Mouse (Mus musculus): ENCODE results near the gene Fam168a. TPM values are rescaled to one million over a fixed set of nuclear protein-coding genes. Genes with fewer than 3 reads are reported as not detected.
"Not testable (repeated sequence)": the region's sequence is repeated elsewhere in the genome, so short reads cannot be mapped to it uniquely, and the experiment has no call there.

Fam168a gene
- polyA plus RNA-seq, 1 experiment from 2014 or later, result 45.5 TPM

- peaks cover 13% of the 10 kb centered on the region for H3K4me1 ChIP-seq
- no peaks in the 10 kb centered on the region for H3K36me3 ChIP-seq
- no peaks in the 10 kb centered on the region for H3K9me3 ChIP-seq (replicated peaks)
- H3K27ac ChIP-seq (replicated peaks), result no peak overlapping the region
- no peak overlapping the region for H3K4me3 ChIP-seq (replicated peaks)
- no peak for ATAC-seq (ENCODE audit: insufficient number of reproducible peaks, low FRiP score, low TSS enrichment, low read depth)
- no peak overlapping the region for H3K4me2 ChIP-seq (replicated peaks)
- no peaks in the 10 kb centered on the region for H3K27me3 ChIP-seq
- H3K9ac ChIP-seq, result no peak overlapping the region
- 83% methylated on average over 5 of the region's 5 CpGs for WGBS
Observed at GRCm38 (mm10) chr7:100718741-100719140, 12.3 kb downstream of the Fam168a start.

- H3K27me3 ChIP-seq, result no peaks in the 10 kb centered on the region
Observed at GRCm38 (mm10) chr7:100722268-100722667, 15.8 kb downstream of the Fam168a start.

GRCm38 (mm10) chr7:100723453-100724294, 17.2 kb downstream of the Fam168a start:
- Histone ChIP-seq H3K9me3 (replicated peaks) (no peaks in the 10 kb centered on the region), H3K4me2 (replicated peaks) (no peak overlapping the region), H3K36me3 (no peaks in the 10 kb centered on the region), H3K27me3 (no peaks in the 10 kb centered on the region), H3K4me1 (peaks cover 13% of the 10 kb centered on the region), H3K9ac (no peak overlapping the region), H3K4me3 (replicated peaks) (no peak overlapping the region), H3K27ac (replicated peaks) (no peak overlapping the region)
- WGBS, result 37% methylated on average over 12 of the region's 12 CpGs
- no peak for ATAC-seq (ENCODE audit: insufficient number of reproducible peaks, low FRiP score, low TSS enrichment, low read depth)

More at GRCm38 (mm10) chr7:100722268-100722667, 15.8 kb downstream of the Fam168a start:
- Histone ChIP-seq H3K27ac (replicated peaks) (no peak overlapping the region), H3K36me3 (no peaks in the 10 kb centered on the region), H3K9ac (no peak overlapping the region), H3K4me3 (replicated peaks) (no peak overlapping the region), H3K9me3 (replicated peaks) (no peaks in the 10 kb centered on the region), H3K4me2 (replicated peaks) (no peak overlapping the region), H3K4me1 (peaks cover 13% of the 10 kb centered on the region)
- ATAC-seq (ENCODE audit: insufficient number of reproducible peaks, low FRiP score, low TSS enrichment, low read depth), result no peak; the same call in 1 of the 2 replicates
- WGBS, result 57% methylated on average over 6 of the region's 6 CpGs

GRCm38 (mm10) chr7:100727538-100728085, 21.2 kb downstream of the Fam168a start:
- Histone ChIP-seq H3K27ac (replicated peaks) (no peak overlapping the region), H3K9ac (no peak overlapping the region), H3K4me1 (peaks cover 6% of the 10 kb centered on the region; the same call in 1 of the 2 replicates), H3K27me3 (no peaks in the 10 kb centered on the region), H3K4me2 (replicated peaks) (no peak overlapping the region), H3K36me3 (no peaks in the 10 kb centered on the region), H3K9me3 (replicated peaks) (no peaks in the 10 kb centered on the region), H3K4me3 (replicated peaks) (no peak overlapping the region)
- no peak for ATAC-seq (ENCODE audit: insufficient number of reproducible peaks, low FRiP score, low TSS enrichment, low read depth)
- 72% methylated on average over 2 of the region's 2 CpGs for WGBS

GRCm38 (mm10) chr7:100729778-100730177, 23.3 kb downstream of the Fam168a start:
- Histone ChIP-seq H3K4me3 (replicated peaks) (no peak overlapping the region), H3K27me3 (no peaks in the 10 kb centered on the region), H3K4me1 (peaks cover 11% of the 10 kb centered on the region; the same call in 1 of the 2 replicates), H3K27ac (replicated peaks) (no peak overlapping the region), H3K4me2 (replicated peaks) (no peak overlapping the region), H3K9me3 (replicated peaks) (no peaks in the 10 kb centered on the region), H3K36me3 (no peaks in the 10 kb centered on the region), H3K9ac (no peak overlapping the region)
- ATAC-seq (ENCODE audit: insufficient number of reproducible peaks, low FRiP score, low TSS enrichment, low read depth), result no peak
- 81% methylated on average over 2 of the region's 2 CpGs for WGBS

GRCm38 (mm10) chr7:100732341-100733050, 26.1 kb downstream of the Fam168a start:
- Histone ChIP-seq H3K9me3 (replicated peaks) (no peaks in the 10 kb centered on the region), H3K4me2 (replicated peaks) (no peak overlapping the region), H3K4me1 (peaks cover 11% of the 10 kb centered on the region; the same call in 1 of the 2 replicates), H3K9ac (no peak overlapping the region), H3K27me3 (no peaks in the 10 kb centered on the region), H3K4me3 (replicated peaks) (no peak overlapping the region), H3K36me3 (no peaks in the 10 kb centered on the region), H3K27ac (replicated peaks) (no peak overlapping the region)
- 69% methylated on average over 6 of the region's 6 CpGs for WGBS
- ATAC-seq (ENCODE audit: insufficient number of reproducible peaks, low FRiP score, low TSS enrichment, low read depth), result no peak

- no peak overlapping the region for H3K4me2 ChIP-seq (replicated peaks)
- ATAC-seq (ENCODE audit: insufficient number of reproducible peaks, low FRiP score, low TSS enrichment, low read depth), result no peak
- 37% methylated on average over 7 of the region's 7 CpGs for WGBS
- H3K27me3 ChIP-seq, result no peaks in the 10 kb centered on the region
- H3K4me1 ChIP-seq, result peaks cover 11% of the 10 kb centered on the region; the same call in 1 of the 2 replicates
- H3K27ac ChIP-seq (replicated peaks), result no peak overlapping the region
- H3K4me3 ChIP-seq (replicated peaks), result no peak overlapping the region
- H3K9ac ChIP-seq, result no peak overlapping the region
- no peaks in the 10 kb centered on the region for H3K9me3 ChIP-seq (replicated peaks)
- H3K36me3 ChIP-seq, result no peaks in the 10 kb centered on the region
Observed at GRCm38 (mm10) chr7:100733051-100733813, 26.8 kb downstream of the Fam168a start.

GRCm38 (mm10) chr7:100734201-100734600, 27.8 kb downstream of the Fam168a start:
- ATAC-seq (ENCODE audit: insufficient number of reproducible peaks, low FRiP score, low TSS enrichment, low read depth), result no peak
- no peak overlapping the region for H3K27ac ChIP-seq (replicated peaks)
- H3K4me1 ChIP-seq, result peaks cover 11% of the 10 kb centered on the region; the same call in 1 of the 2 replicates
- H3K4me3 ChIP-seq (replicated peaks), result no peak overlapping the region
- no peaks in the 10 kb centered on the region for H3K27me3 ChIP-seq
- WGBS, result 36% methylated on average over 6 of the region's 6 CpGs
- H3K4me2 ChIP-seq (replicated peaks), result no peak overlapping the region
- H3K36me3 ChIP-seq, result no peaks in the 10 kb centered on the region
- no peak overlapping the region for H3K9ac ChIP-seq
- H3K9me3 ChIP-seq (replicated peaks), result no peaks in the 10 kb centered on the region

GRCm38 (mm10) chr7:100734905-100735304, 28.5 kb downstream of the Fam168a start:
- H3K4me2 ChIP-seq (replicated peaks); H3K9me3 ChIP-seq (replicated peaks); ATAC-seq (ENCODE audit: insufficient number of reproducible peaks, low FRiP score, low TSS enrichment, low read depth); H3K9ac ChIP-seq; H3K27me3 ChIP-seq; H3K4me3 ChIP-seq (replicated peaks); H3K36me3 ChIP-seq; H3K27ac ChIP-seq (replicated peaks): not testable (repeated sequence)
- peaks cover 11% of the 10 kb centered on the region; the same call in 1 of the 2 replicates for H3K4me1 ChIP-seq
- WGBS, result 86% methylated on average over 2 of the region's 2 CpGs

GRCm38 (mm10) chr7:100736131-100736530, 29.7 kb downstream of the Fam168a start:
- Histone ChIP-seq H3K9me3 (replicated peaks) (no peaks in the 10 kb centered on the region), H3K27ac (replicated peaks) (no peak overlapping the region), H3K4me1 (0 out of 2 replicates have a peak, but pooled peaks cover 7% of the 10 kb centered on the region), H3K4me2 (replicated peaks) (no peak overlapping the region), H3K36me3 (no peaks in the 10 kb centered on the region), H3K27me3 (no peaks in the 10 kb centered on the region), H3K9ac (no peak overlapping the region), H3K4me3 (replicated peaks) (no peak overlapping the region)
- 87% methylated on average over 3 of the region's 3 CpGs for WGBS
- no peak for ATAC-seq (ENCODE audit: insufficient number of reproducible peaks, low FRiP score, low TSS enrichment, low read depth)
